Mouse (Mus musculus): ENCODE data around the gene Gm20815.
"Not testable (repeated sequence)": the region's sequence is repeated elsewhere in the genome, so short reads cannot be mapped to it uniquely, and the experiment has no call there.

The Gm20815 gene

GRCm38 (mm10) chrY:8835069-8835468, at the start of gene Gm20815:
Gene Gm20815, minus strand, starts transcription at chrY:8835169.
- DNase-seq (ENCODE audit: low read depth, low spot score) = not testable (repeated sequence)

All from skeletal muscle tissue, adult 2 months (tissue).